Mouse (Mus musculus): ENCODE results near the gene Prkn. TPM values are rescaled to one million over a fixed set of nuclear protein-coding genes. Genes with fewer than 3 reads are reported as not detected.
A peak's percentile ranks its signal among the peaks of the same experiment; 100 is the strongest.

The Prkn gene
- total RNA-seq, 2 experiments from 2014 or later, result 4.8 to 5.1 TPM

DNA sequence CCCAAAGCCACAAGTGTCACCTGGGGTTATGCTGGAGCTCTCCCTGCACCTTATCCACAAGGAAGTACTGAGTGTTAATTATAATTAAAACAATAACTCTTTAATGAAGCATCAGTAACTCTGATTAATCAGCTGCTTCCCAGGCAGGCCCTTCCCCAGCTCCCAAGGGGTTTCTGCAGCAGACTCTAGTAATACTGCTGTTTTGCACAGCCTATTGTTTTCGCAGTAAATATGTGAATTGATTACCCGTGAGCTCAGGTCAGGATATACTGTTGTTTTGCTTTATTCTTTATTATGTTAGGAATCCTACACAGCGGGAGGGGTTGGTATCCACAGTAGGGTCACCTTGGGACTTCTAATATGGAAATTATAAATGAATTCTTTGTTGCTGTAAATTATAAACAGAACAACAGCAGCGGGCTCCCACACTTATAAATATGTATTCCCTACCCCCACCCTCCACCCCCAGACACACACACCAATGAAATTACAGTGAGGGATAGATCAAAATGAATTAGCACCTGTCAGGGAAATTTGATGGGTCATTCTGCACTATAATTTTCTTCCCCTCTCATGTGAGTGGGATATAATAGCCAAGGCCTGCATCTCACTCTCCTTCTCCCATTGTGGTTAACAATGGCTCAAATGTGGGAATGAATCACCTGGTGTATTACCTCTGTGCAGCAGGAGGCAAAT is 701.9 kb downstream of the Prkn start:
- DNase-seq, result no peak

DNA sequence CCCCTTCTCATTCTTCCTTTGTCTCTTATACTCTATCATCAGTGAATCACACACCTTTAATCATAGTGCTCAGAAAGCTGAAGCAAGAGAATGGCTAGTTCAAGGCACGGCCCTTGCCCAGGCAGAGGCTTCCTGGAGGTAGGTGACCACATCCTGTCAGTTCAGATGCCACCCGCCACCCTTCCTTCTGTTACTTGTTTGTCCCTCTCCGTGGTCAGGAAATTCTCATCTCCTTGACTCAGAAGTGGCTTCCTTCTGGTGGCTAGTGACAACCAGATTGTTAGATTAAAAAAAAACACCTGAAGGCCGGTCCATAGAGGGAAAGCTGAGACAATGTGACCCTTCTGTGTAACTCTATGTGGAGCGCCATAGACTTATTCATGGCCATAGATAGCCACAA is 710.4 kb downstream of the Prkn start:
- no peak for DNase-seq

DNA sequence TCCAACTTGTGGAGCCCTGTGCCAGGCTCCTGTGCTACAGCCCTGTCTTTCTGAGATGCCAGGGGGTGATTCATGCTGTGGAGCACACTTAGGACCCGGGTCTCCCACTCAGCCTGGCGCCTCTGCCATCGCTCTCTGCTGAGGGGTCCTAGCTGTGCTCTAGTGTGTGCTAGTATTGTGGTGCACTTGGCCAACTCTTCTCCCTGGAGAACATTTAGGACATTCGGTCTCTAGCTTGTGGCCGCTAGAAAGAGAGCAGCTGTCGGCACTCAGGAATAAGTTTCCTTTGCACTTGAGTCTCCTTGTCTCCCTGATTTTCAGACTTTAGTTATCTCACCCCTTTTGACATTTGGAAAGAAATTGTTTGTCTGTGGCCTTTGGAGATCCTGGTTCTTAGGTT is 725.5 kb downstream of the Prkn start:
- no peak for DNase-seq

DNA sequence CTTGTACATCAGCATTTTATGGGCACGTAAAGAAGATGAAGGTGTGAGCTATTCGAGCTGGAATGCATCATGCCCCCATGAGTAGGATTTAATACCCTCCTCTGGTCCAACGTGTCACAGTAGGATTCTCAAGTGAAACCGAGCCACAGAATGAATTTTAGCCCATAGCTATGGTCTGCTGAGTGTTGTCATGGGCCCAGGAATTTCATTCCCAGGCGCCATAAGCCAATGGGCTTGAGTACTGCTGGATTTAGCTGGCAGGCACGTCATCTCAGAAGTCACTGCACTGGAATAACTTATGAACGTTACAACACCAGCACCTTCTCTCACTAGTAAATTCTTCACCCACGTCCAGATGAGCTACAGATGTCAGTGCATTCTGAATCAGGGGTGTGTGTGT is 730.2 kb downstream of the Prkn start:
- DNase-seq, result no peak

DNA sequence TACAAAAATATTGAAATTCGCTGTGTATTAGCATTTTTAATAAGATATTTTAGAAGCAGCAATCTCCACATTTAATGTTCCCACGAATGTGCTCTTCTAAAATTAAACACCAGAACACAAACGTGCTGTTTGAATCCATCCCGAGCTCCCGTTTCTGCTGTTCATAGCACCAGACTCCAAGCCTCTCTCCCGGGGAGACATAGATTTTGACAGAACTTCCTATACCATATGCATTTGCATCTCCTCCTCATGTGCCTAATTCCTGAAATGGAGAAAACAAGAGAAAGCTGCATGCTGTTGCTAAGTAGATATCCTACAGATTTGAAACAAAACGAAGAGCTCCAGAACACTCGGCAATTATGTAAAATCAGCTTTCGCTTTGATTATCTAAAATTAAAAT is 733.5 kb downstream of the Prkn start:
- DNase-seq, result no peak

DNA sequence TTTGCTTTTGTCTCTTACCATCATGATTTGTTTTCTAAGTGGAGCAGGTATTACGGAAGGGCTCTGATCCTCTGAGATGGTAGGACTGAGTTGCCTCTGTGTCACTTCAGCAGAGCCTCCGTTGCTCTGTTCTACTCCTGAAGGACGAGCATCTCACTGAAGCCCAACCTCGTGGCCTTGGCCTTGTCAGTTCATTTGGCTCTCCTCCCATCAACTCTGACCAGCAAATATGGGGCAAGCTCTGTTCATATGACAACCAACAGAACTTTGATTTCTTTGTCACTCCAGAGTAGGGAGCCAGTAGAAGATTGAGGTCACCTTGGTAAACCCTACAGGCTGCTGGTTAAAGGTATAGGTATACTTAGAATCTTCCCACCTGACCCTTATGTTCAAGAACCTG is 745.3 kb downstream of the Prkn start:
- DNase-seq, result no peak

DNA sequence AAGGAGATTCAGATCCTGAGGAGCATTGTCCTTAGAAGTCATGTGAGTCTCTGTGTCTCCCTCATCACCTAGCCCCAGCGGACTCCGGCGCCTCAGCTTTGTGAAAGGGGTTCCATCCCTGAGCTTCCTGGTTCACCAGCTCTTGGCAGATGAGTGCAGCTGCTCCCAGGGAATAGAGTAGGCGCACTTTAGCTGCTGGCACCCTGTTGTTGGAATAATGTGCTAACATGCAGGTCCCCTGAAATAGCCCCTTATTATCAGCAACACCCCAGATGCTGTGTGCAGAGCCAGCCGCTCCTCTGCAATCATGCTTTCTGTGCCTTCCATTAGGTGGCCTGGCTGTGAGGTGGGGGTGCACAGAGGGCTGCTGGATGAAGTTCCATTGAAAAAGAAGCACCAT is 767.7 kb downstream of the Prkn start:
- DNase-seq, result no peak

DNA sequence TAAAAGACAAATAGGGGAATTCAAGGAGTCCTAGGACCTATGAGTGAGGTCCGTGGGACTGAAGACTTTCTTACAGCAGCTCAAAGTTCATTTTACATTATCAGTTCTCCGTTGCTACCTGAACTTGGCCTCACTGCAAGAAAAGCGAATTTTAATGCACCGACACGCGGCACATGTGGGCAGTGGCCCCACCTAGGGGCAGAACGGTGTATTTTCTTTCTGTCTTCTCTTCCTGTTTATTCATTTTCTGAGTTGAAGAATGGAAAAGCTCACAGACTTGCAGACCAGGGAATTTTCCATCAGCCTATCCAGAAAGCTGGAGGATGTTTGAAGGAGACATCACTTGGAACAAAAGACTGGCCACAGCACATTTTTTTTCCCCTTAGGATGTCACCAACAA is 771.3 kb downstream of the Prkn start:
- peak; percentile 70 for DNase-seq

DNA sequence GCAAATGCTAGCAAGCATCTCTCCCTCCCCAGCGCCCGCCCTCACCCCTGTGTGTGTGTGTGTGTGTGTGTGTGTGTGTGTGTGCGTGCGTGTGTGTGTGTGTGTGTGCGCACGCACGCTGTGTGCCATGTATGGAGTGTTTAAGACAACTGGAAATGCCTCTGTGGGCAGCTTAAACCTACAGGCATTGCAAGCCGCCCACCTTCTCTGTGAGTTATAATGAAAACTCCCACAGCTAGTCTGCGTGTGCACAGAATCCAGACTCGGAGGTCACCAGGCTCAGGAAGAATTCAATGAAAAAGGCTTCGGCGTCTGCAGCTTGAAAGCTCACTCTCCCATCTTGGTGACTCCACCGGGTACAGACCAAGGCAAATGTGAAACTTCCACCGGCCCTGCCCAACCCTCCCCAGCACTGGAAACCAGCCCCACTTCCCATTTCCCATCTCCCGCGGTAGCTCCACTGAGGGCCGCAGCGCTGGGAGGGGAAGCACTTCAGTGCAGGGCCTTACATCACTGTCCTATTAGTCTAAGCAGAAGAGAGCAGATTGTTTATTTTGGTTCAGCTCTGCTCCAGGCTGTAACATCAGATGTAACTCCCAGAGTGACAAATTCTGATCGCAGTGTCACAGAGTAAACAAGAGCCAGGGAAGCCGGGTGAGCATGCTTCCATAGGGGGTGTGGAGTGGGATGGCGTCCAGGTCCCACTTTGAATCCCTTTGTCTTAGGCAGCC is 772.8 kb downstream of the Prkn start:
- no peak for DNase-seq

DNA sequence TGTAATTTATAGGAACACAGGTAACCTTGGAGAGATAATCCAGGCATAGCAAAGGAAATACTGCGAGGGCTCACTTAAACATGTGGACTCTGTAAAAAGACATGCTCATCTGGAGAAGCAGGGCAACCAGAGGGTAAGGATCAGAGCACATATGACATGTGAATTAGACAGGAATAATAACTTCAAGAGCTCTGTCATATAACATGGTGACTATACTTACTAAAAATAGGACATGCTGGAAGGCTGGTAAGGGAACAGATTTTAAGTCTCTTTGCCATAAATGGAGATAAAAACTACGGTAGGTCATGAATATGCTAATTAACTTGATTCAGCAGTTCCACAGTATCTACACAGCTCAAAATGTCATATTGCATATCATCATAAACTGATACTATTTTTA is 777.4 kb downstream of the Prkn start:
- DNase-seq, result no peak

DNA sequence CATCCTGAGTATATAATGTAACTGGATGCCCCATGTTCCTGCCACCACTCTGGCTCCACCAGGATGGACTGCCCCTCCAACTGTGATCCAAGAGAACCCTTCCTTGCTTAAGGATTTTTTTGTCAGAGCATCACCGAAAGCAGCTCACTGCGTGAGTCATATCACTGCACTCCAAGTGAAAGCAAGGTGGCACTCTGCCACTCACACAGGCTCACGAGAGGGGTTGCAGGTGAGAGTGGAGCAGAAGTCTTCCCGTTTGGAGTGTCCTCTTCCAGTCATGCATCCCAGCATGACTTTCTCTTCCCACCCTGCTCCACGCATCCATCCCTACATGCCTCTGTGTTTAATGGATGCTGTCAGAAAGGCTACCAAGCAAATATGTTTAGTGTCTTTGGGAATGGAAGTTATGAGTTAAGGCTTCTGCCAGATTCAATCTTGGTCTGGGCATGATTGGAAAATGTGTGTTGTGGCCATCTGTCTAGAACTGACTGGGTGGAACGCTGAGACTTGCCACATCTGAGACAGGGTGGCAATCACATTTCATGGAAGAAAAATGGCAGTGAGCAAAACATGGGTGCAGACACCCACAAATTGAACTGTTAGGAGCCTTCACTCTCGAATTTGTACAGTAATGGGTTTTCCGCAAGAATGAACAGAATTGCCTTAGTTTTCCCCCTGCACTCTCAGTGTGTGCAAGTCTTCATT is 778.9 kb downstream of the Prkn start:
- DNase-seq, result no peak

DNA sequence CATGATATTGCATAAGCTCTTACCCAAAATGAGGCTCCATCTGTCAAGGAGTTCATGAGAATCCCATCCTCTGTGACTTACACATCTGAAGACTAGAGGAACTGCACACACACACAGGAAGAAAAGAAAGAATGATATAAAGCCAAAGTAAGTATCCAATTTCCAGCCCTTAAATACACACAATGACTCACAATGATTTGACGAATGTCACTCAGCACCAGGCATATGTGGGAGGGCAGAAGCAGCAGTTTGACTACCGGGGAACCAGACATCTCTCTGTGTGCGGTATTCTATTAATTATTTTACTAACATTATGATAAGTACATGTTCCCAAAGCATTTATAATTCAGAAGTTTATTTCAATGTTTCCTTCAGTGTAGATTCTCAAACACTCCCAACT is 780.6 kb downstream of the Prkn start:
- DNase-seq, result no peak

DNA sequence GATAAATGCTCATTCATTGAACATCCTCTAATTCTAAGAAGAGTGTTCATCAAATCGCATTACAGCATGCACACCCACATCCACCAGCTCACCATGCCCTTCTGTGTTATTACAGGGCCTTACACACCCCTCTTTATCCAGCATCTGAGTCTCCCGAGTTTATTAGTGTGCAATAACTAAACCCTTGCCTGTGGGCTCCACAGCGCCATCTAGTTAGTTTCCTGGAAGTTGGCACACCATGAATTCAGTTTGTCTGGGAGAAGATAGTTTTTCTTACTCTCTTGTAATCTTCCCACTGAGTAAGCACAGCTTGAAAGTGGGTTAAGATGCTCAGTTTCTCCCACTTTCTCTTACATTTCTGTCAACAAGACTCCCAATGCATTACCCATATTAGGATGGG is 781.3 kb downstream of the Prkn start:
- DNase-seq, result no peak

DNA sequence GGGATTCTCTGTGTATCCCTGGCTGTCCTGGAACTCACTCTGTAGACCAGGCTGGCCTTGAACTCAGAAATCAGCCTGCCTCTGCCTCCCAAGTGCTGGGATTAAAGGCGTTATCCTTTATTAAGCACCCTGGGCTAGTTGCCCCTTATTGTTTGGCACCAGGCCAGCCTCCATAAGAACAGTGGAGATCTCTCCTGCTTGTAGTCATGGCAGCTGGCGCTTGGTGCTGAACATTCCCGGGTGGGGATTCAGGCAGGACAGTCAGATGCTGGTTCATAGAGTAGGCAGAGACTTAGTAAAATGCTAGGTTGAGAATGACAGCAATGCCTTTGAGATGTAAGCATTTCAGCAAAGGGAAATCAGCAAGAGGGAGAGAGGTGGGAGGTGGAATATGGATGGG is 786.1 kb downstream of the Prkn start:
- DNase-seq, result no peak

DNA sequence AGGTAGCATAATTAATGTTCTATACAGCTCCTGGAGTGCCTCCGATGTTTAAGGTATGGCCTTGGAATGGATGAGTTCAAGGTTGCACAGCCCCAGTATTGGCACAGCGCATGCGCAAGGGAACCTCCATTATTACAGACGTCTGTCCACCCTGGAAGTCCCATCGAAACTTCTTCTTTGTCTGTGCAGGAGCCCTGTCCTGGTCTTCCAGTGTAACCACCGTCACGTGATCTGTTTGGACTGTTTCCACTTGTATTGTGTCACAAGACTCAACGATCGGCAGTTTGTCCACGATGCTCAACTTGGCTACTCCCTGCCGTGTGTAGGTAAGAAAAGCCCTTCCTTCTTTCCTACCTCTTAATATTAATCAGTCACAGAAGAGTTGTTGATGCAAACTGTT is 794.9 kb downstream of the Prkn start:
- DNase-seq, result no peak

DNA sequence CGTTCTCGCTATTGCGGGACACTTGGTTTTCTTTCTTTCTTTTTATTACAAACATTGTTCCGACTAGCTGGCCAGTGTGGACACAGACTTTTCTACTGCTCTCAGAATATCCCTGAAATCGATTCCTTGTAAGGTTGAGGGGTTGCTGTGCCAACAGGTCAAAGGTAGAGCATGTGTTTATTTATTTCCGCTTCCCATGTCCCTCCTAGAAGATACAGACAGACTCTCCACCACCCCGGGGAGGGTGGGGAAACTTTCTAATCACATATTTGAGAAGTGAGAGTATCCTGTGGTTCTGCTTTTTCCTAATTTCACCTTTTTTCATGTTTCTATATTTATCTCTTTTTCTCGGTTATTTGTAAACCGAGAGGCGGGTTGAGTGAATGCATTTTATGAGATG is 797.5 kb downstream of the Prkn start:
- DNase-seq, result no peak

DNA sequence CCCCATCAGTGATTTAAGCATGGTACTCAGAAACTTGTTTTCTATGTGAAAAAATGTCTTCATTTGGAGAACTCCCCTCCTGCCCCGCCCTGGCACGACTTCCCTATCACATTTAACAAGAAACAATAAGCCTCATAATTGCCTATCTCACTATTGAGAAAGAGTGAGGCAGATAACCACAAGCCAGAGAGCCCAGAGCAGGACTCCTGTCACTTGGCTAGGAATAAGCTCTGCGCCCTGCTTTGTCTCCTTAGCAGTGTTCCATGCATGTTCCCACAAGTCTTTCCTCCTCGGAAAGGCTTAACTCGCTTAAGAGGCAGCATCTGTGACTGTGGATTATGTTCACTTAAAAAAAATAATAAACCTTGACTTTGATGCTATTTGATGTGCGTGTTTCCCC is 798.3 kb downstream of the Prkn start:
- DNase-seq, result no peak

DNA sequence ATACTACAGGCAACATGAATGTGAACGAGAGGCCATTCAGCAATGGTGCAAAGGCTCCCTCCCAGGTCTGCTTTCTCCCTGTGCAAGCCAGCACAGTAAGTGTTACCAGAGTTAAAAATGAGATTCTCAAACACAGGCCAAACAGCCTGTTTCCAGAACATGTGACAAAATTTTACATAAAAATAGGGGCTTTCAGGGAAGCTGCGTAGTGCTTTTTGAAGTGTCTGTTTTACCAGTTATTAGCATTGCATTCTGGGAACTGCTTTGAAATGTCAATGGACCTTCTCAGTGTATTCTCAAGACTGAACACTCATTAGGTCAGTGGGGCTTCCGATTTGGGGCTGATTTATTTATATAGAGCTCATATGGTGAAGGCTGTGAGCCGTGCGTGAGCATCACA is 799.6 kb downstream of the Prkn start:
- no peak for DNase-seq

DNA sequence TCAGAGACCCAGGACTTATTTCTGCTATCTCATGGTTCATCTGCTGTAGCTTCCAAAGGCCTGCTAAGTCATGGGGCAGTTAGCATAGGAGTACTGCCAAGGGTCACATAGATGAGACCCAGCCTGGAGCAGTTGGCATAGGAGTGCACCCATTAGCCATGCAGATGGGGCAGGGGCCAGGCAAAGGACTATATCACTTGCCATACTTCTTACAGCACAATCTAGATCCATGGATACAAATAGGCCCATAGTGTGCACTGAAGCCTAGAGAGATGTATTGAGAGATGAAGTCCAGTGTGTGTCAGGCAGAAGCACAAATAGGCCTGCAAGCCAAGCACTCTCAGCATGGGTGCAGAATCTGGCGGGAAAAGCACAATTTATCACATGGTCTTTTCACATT is 802.1 kb downstream of the Prkn start:
- no peak for DNase-seq

DNA sequence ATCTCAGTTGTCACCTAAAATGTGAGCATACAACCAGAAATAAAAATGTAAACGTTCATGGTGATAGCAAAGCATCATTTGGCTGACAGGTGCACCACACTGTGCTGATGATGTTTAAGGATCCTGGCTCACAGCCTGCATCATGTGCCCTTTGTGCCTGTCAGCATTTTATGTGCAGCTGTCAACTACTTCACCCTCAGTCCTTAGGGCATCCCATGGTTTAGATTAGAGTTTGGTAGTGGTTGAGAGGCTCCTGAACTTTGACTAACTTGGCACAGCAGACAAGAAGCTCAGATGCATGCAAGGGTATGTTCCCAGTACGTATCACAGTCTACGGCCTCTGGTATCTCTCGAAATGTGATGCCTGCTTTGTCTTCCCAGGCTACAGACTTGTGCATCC is 803.8 kb downstream of the Prkn start:
- peak; percentile 50 for DNase-seq

DNA sequence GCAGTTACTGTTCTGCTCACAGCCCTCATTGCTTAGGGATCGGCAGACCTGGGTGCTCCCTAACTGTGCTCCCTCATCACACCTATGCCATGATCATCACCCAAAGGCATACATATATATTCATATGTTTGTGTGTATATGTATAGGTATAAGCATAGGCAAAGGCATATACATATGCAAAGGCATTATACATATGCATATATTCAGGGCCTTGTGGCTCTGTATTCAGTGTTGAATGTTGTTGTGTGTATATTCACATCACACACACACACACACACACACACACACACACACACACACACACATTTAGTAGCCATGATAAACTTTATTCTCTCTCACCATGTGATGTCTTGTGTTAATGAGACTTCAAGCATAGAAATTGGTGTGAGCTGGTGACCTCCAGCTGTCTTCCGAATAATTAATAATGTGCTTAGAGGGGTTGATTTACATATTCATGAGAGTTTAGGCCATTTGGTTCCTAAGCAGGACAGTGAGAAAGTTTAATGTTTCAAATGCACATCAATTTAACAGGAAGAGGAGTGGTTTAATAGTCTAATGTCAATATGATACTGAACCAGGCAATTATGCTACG is 804.8 kb downstream of the Prkn start:
- DNase-seq, result no peak

DNA sequence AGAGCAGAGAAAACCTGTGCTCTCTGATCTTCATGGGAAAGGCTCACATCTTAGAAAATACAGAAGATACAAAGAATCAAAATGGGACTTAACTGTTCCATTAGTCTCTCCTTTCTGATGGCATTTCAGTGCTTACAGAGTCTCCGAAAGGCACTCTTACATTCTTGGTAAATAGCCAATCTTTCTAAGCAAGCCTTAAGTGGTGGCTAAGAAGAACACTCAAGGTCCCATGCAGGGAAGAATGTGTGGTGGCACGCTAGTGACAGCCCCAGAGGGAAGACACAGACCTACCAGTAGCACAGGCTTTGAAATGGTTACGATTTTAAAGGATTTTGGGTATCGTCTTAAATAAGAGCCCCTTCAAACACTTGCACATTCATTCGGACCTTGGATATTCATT is 816.2 kb downstream of the Prkn start:
- no peak for DNase-seq

DNA sequence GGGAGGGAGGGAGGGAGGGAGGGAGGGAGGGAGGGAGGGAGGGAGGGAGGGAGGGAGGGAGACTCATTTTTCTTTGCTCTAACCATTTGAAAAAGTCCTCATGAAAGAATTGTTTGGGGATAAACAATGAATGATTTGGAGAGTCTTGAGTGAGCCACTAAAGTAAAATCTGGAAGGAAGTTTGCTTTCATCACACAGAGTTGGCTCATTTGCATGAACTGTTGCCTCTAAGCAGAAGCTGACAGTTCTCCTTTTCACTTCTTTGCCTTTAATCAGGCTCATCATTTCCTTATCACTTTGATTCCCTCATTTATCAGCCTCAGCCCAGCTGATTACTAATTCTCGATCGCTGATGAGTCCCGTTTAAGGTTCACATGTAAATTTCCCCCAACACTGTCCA is 816.7 kb downstream of the Prkn start:
- no peak for DNase-seq

DNA sequence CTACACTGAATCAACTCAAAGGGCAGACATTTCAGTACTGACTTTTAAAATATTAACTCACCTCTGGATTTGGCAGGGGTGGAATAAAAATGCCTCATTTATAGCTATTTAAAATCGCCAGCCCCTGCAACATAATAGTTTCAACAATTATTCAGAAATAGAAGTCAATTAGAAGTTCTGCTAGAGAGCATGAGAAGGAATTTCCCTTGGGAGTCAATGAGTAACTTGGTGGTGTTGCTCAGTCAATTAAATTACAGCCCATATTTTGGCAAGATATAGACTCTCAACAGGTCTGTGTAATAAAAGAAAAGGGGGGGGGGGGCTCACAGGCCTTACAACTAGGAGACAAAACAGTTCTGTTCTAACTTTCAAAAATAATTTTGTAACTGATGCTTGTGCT is 821.7 kb downstream of the Prkn start:
- DNase-seq, result no peak

All from heart, postnatal 4 days (tissue).